Mouse (Mus musculus) embryonic facial prominence, embryonic 11.5 days (tissue): ENCODE measurements at regions not wholly inside any gene's neighbourhood (a gene's known extent, or its start where the extent isn't known, plus 50 kb on each side); places are given as distances from the start of the nearest gene placed in this dataset.

ENCODE experiments used
- ATAC-seq: fragments of 200-750 bp; cut with Nextera tagmentation; replicated peaks from 2 replicates; pipeline ENCODE4 v1.8.0; 2017; ENCODE audit warnings: low read depth; ENCODE audit not compliant: insufficient number of reproducible peaks, low FRiP score, low TSS enrichment
- DNase-seq: peaks from one replicate; pipeline ENCODE4 v3.0.0-alpha.2; 2015; ENCODE audit warnings: low spot score
- H3K27ac ChIP-seq: fragments of 300-500 bp; sonication (generic); replicated peaks from 2 replicates; pipeline ENCODE4 v1.5.1; 2014; ENCODE audit warnings: mild to moderate bottlenecking, low read depth, low read length, control low read depth
- H3K27me3 ChIP-seq: fragments of 300-500 bp; sonication (generic); 2 replicates; pipeline ENCODE4 v1.6.1; 2014; ENCODE audit warnings: mild to moderate bottlenecking, low read length, moderate library complexity, mixed read lengths; ENCODE audit not compliant: control insufficient read depth, insufficient read depth
- H3K36me3 ChIP-seq: fragments of 300-500 bp; sonication (generic); replicated peaks from 2 replicates; pipeline ENCODE4 v1.6.1; 2014; ENCODE audit warnings: low read depth, mild to moderate bottlenecking, low read length, moderate library complexity, mixed read lengths; ENCODE audit not compliant: control insufficient read depth, insufficient read depth
- H3K4me1 ChIP-seq: fragments of 300-500 bp; sonication (generic); 2 replicates; pipeline ENCODE4 v1.6.1; 2014; ENCODE audit warnings: low read length, mixed read lengths; ENCODE audit not compliant: control insufficient read depth, insufficient read depth
- H3K4me2 ChIP-seq: fragments of 300-500 bp; sonication (generic); 2 replicates; pipeline ENCODE4 v1.6.1; 2014; ENCODE audit warnings: low read depth, mild to moderate bottlenecking, control low read depth, low read length, moderate library complexity
- H3K4me3 ChIP-seq: fragments of 300-500 bp; sonication (generic); 2 replicates; pipeline ENCODE4 v1.5.1; 2014; ENCODE audit warnings: low read depth, low read length, control low read depth
- H3K9ac ChIP-seq: fragments of 300-500 bp; sonication (generic); replicated peaks from 2 replicates; pipeline ENCODE4 v1.6.1; 2014; ENCODE audit warnings: mild to moderate bottlenecking, control low read depth, low read length
- H3K9me3 ChIP-seq: fragments of 300-500 bp; sonication (generic); replicated peaks from 2 replicates; pipeline ENCODE4 v1.6.1; 2016; ENCODE audit warnings: mild to moderate bottlenecking, low read length, inconsistent platforms, mixed read lengths; ENCODE audit not compliant: control insufficient read depth
- WGBS: fragments of 180-500 bp; shearing (Covaris S2); extraction: QIAGEN DNeasy Blood & Tissue Kit; methylation state at CpG from one replicate; pipeline ENCODE4 v1.1.7; 2014; 5-methylcytosine and 5-hydroxymethylcytosine counted together

GRCm38 (mm10) chr16:3231566-3231965 lies 359.3 kb upstream of the Olfr161 start:
- peak; percentile 79 for ATAC-seq
- Histone ChIP-seq H3K4me2 (no peak overlapping the region), H3K27me3 (no peaks in the 10 kb centered on the region), H3K36me3 (no peaks in the 10 kb centered on the region), H3K27ac (no peak overlapping the region), H3K4me1 (no peaks in the 10 kb centered on the region), H3K4me3 (no peak overlapping the region), H3K9me3 (peaks cover 45% of the 10 kb centered on the region), H3K9ac (no peak overlapping the region)
- DNase-seq = no peak
- 77% methylated on average over 3 of the region's 3 CpGs for WGBS

- Histone ChIP-seq H3K9me3 (peaks cover 48% of the 10 kb centered on the region), H3K9ac (no peak overlapping the region), H3K27ac (no peak overlapping the region), H3K4me3 (no peak overlapping the region), H3K36me3 (no peaks in the 10 kb centered on the region), H3K4me2 (no peak overlapping the region), H3K27me3 (no peaks in the 10 kb centered on the region), H3K4me1 (no peaks in the 10 kb centered on the region)
- DNase-seq (no peak), ATAC-seq (0 out of 2 replicates have a peak, but pooled peaks have one; percentile 25)
- 54% methylated on average over 2 of the region's 2 CpGs for WGBS
Measured at GRCm38 (mm10) chr16:3232610-3233009, 358.2 kb upstream of the Olfr161 start.

DNA sequence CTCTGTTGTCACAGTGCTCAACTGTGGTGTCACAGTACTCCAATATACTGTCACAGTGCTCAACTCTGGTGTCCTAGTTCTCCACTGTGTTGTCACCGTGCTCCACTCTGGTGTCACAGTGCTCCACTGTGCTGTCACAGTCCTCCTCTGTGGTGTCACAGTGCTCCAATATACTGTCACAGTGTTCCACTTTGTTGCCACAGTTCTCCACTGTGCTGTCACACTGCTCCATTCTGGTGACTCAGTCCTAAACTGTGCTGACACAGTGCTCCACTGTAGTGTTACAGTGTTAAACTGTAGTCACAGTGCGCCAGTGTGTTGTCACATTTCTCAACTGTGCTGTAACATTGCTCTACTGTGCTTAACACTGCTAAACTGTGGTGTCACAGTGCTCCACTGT lies 356.8 kb upstream of the Olfr161 start:
- DNase-seq = no peak
- Histone ChIP-seq H3K4me3 (no peak overlapping the region), H3K36me3 (no peaks in the 10 kb centered on the region), H3K27ac (no peak overlapping the region), H3K9ac (no peak overlapping the region), H3K9me3 (peaks cover 58% of the 10 kb centered on the region), H3K4me1 (no peaks in the 10 kb centered on the region), H3K4me2 (no peak overlapping the region), H3K27me3 (no peaks in the 10 kb centered on the region)
- peak; percentile 36; the same call in 1 of the 2 replicates for ATAC-seq
- WGBS = 48% methylated on average over 2 of the region's 2 CpGs

GRCm38 (mm10) chr16:3240982-3241719 lies 349.7 kb upstream of the Olfr161 start:
- ATAC-seq (no peak), DNase-seq (no peak)
- Histone ChIP-seq H3K9ac (no peak overlapping the region), H3K4me1 (no peaks in the 10 kb centered on the region), H3K27me3 (no peaks in the 10 kb centered on the region), H3K36me3 (no peaks in the 10 kb centered on the region), H3K4me2 (no peak overlapping the region), H3K27ac (no peak overlapping the region), H3K9me3 (peaks cover 41% of the 10 kb centered on the region), H3K4me3 (no peak overlapping the region)
- WGBS = 73% methylated on average over 5 of the region's 5 CpGs

GRCm38 (mm10) chr16:3241939-3242338 lies 348.9 kb upstream of the Olfr161 start:
- Histone ChIP-seq H3K36me3 (no peaks in the 10 kb centered on the region), H3K9ac (no peak overlapping the region), H3K27me3 (no peaks in the 10 kb centered on the region), H3K4me1 (no peaks in the 10 kb centered on the region), H3K4me3 (no peak overlapping the region), H3K27ac (no peak overlapping the region), H3K9me3 (peaks cover 37% of the 10 kb centered on the region), H3K4me2 (no peak overlapping the region)
- ATAC-seq = no peak
- no peak for DNase-seq
- WGBS = 73% methylated on average over 1 of the region's 1 CpGs

GRCm38 (mm10) chr16:3246422-3246821 lies 344.4 kb upstream of the Olfr161 start:
- ATAC-seq (no peak), DNase-seq (no peak)
- H3K9ac ChIP-seq = no peak overlapping the region
- no peak overlapping the region for H3K4me3 ChIP-seq
- H3K27me3 ChIP-seq = no peaks in the 10 kb centered on the region
- no peak overlapping the region for H3K27ac ChIP-seq
- H3K4me2 ChIP-seq = no peak overlapping the region
- peaks cover 4% of the 10 kb centered on the region for H3K9me3 ChIP-seq
- H3K36me3 ChIP-seq = no peaks in the 10 kb centered on the region
- H3K4me1 ChIP-seq = no peaks in the 10 kb centered on the region

DNA sequence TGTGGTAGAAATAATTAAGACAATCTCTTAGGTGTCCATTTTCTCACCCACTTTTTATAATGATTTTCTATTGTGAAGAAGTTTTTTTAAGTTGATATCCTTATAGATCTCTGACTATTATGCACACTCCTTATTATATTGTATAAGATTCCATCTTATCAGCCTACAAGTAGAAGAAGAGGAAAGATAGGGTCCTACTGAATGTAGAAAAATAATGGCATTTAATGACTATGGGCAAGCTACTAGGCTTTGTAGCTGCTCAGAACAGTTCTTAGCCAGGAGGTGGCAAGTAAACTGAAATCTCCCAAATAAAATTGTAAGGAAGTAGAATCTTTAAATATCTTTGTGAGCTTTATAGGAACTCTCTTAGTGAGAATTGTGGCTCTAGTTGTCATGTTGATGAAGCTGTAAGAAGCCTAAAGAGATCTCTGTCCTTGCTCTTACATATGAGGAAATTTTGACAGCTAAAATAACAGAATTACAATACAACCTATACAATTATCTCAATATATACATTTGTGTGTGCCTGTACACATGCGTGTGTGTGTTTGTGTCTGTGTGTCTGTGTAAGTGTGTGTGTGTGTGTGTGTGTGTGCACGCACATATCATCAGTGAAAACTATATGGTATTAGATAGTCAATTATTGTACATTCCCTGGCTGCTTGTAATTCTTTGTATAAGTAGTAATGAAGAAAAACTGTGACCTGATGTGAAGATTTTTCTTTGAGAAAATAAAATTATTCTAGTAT lies 343.7 kb upstream of the Olfr161 start:
- no peak for DNase-seq
- WGBS = 46% methylated on average over 2 of the region's 2 CpGs
- no peaks in the 10 kb centered on the region for H3K4me1 ChIP-seq
- no peak overlapping the region for H3K9ac ChIP-seq
- H3K4me3 ChIP-seq = no peak overlapping the region
- 0 out of 2 replicates have a peak, but pooled peaks cover 2% of the 10 kb centered on the region for H3K9me3 ChIP-seq
- no peaks in the 10 kb centered on the region for H3K36me3 ChIP-seq
- no peaks in the 10 kb centered on the region for H3K27me3 ChIP-seq
- ATAC-seq = peak; percentile 46
- H3K4me2 ChIP-seq = no peak overlapping the region
- no peak overlapping the region for H3K27ac ChIP-seq

DNA sequence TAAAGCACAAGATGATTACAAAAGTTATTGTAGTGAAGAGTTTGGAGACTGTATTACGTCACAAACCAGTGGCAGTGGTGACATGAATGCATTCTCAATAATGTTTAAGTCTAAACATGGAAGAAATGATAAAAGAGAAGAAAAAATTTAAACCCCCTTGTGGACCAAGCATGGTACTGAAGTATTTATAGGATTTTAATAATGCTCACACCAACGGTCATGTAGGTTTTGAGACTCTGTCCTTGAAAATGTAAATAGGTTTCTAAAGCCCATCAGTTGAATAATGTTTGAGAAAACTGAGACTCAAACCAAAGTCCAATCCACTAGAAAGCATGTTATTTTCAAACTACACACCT lies 343.1 kb upstream of the Olfr161 start:
- H3K27ac ChIP-seq = no peak overlapping the region
- H3K9ac ChIP-seq = no peak overlapping the region
- H3K4me1 ChIP-seq = no peaks in the 10 kb centered on the region
- H3K36me3 ChIP-seq = no peaks in the 10 kb centered on the region
- 57% methylated on average over 2 of the region's 2 CpGs for WGBS
- H3K9me3 ChIP-seq = 0 out of 2 replicates have a peak, but pooled peaks cover 2% of the 10 kb centered on the region
- DNase-seq (no peak), ATAC-seq (no peak)
- H3K4me3 ChIP-seq = no peak overlapping the region
- no peak overlapping the region for H3K4me2 ChIP-seq
- no peaks in the 10 kb centered on the region for H3K27me3 ChIP-seq
